Mouse (Mus musculus) intestine, embryonic 15.5 days (tissue): ENCODE results near the gene Ints7. TPM values are rescaled to one million over a fixed set of nuclear protein-coding genes. Genes with fewer than 3 reads are reported as not detected.

ENCODE experiments used
- ATAC-seq: fragments of 200-750 bp; cut with Nextera tagmentation; 2 replicates; pipeline ENCODE4 v1.8.0; 2017; ENCODE audit warnings: moderate TSS enrichment, moderate library complexity
- H3K27ac ChIP-seq: fragments of 300-500 bp; sonication (generic); 2 replicates; pipeline ENCODE4 v1.5.1; 2015; ENCODE audit warnings: mild to moderate bottlenecking, inconsistent platforms
- H3K27me3 ChIP-seq: fragments of 300-500 bp; sonication (generic); replicated peaks from 2 replicates; pipeline ENCODE4 v1.6.1; 2015; ENCODE audit warnings: inconsistent platforms
- H3K36me3 ChIP-seq: fragments of 300-500 bp; sonication (generic); 2 replicates; pipeline ENCODE4 v1.6.1; 2015; ENCODE audit warnings: inconsistent platforms
- H3K4me1 ChIP-seq: fragments of 300-500 bp; sonication (generic); replicated peaks from 2 replicates; pipeline ENCODE4 v1.6.1; 2015; ENCODE audit warnings: inconsistent platforms
- H3K4me2 ChIP-seq: fragments of 300-500 bp; sonication (generic); replicated peaks from 2 replicates; pipeline ENCODE4 v1.6.1; 2015; ENCODE audit warnings: mild to moderate bottlenecking, inconsistent platforms
- H3K4me3 ChIP-seq: fragments of 300-500 bp; sonication (generic); replicated peaks from 2 replicates; pipeline ENCODE4 v1.5.1; 2015; ENCODE audit warnings: inconsistent platforms
- H3K9ac ChIP-seq: fragments of 300-500 bp; sonication (generic); 2 replicates; pipeline ENCODE4 v1.6.1; 2015; ENCODE audit warnings: inconsistent platforms
- H3K9me3 ChIP-seq: fragments of 300-500 bp; sonication (generic); 2 replicates; pipeline ENCODE4 v1.6.1; 2016; ENCODE audit warnings: inconsistent platforms
- WGBS: fragments of 180-500 bp; shearing (Covaris S2); methylation state at CpG from one replicate; pipeline ENCODE4 v1.1.7; 2015; 5-methylcytosine and 5-hydroxymethylcytosine counted together
- polyA plus RNA-seq: library from polyadenylated mRNA; unstranded; fragments of >200 nt; fragmentation: Nextera tagmentation; extraction: Ambion mirVana; gene quantifications from 2 replicates; pipeline ENCODE4 v1.2.1, GENCODE M21; 2015

Ints7 gene
- polyA plus RNA-seq, result 43.5 and 44.7 TPM in 2 replicates

GRCm38 (mm10) chr1:191575458-191576247 lies at the start of gene Ints7, which contains the start of gene Dtl:
Gene Ints7 (plus strand): TSS chr1:191575636.
Gene Dtl (minus strand): TSS chr1:191575544.
- Histone ChIP-seq H3K27me3 (no peaks in the 10 kb centered on the region), H3K36me3 (no peaks in the 10 kb centered on the region), H3K27ac (peak within 1 kb of the TSS; percentile 95), H3K9ac (peak within 1 kb of the TSS; percentile 75), H3K4me3 (peak within 1 kb of the TSS; percentile 91), H3K4me2 (peak within 1 kb of the TSS; percentile 71), H3K4me1 (peaks cover 14% of the 10 kb centered on the region; the same call in 1 of the 2 replicates), H3K9me3 (no peaks in the 10 kb centered on the region)
- WGBS, result under 1% methylated on average over 69 of the region's 70 CpGs
- ATAC-seq, result peak; percentile 99

GRCm38 (mm10) chr1:191527089-191527488 lies 48.3 kb upstream of the Ints7 start:
- no peak overlapping the region for H3K27ac ChIP-seq
- 59% methylated on average over 3 of the region's 3 CpGs for WGBS
- no peak for ATAC-seq

DNA sequence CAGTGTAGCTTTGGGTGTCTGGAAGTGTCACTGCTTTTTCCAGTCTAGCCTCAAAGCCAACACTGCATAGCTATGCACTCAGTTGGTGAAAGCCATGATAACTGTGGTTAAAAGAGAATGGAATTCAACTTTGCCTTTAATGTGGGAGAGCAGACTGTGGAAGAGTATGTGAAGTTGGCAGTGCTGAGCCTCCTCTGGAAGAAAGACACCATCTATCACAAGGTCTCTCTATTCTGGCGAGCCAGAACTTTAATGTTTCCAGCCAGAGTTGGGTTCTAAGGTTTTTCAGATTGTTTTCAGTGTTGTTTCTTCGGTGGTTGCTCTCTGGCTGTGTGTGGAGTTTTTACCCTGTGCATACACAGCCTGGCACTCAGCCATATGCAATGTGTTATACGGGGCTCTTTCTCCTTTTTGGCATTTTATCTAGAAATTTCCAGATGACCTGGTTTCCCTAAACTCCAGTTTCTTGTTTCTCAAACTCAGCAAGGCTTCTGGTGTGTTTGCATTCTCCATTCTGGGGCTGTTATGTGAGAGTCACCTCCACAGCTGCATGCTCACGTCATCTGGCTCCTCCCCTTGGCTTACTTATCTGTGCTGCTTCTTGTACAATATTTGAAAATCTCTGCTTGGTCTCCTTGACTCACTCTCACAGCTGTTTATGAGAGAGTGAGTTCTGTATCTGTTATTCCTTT lies 47.4 kb upstream of the Ints7 start:
- Histone ChIP-seq H3K27ac (no peak overlapping the region; the same call in 1 of the 2 replicates), H3K36me3 (no peaks in the 10 kb centered on the region), H3K9me3 (no peaks in the 10 kb centered on the region), H3K4me3 (no peak overlapping the region), H3K4me2 (no peak overlapping the region), H3K9ac (no peak overlapping the region), H3K4me1 (0 out of 2 replicates have a peak, but pooled peaks cover 4% of the 10 kb centered on the region), H3K27me3 (no peaks in the 10 kb centered on the region)
- ATAC-seq, result no peak
- WGBS, result 30% methylated on average over 4 of the region's 4 CpGs

More at GRCm38 (mm10) chr1:191527089-191527488, 48.3 kb upstream of the Ints7 start:
- 0 out of 2 replicates have a peak, but pooled peaks cover 4% of the 10 kb centered on the region for H3K4me1 ChIP-seq
- no peak overlapping the region for H3K4me3 ChIP-seq
- no peaks in the 10 kb centered on the region for H3K36me3 ChIP-seq
- H3K9ac ChIP-seq, result no peak overlapping the region
- no peak overlapping the region for H3K4me2 ChIP-seq
- no peaks in the 10 kb centered on the region for H3K27me3 ChIP-seq
- no peaks in the 10 kb centered on the region for H3K9me3 ChIP-seq

GRCm38 (mm10) chr1:191529406-191529805 lies 46.0 kb upstream of the Ints7 start:
- 72% methylated on average over 2 of the region's 2 CpGs for WGBS
- Histone ChIP-seq H3K4me2 (no peak overlapping the region), H3K36me3 (no peaks in the 10 kb centered on the region), H3K27ac (no peak overlapping the region), H3K9ac (no peak overlapping the region), H3K4me1 (0 out of 2 replicates have a peak, but pooled peaks cover 4% of the 10 kb centered on the region), H3K27me3 (no peaks in the 10 kb centered on the region), H3K9me3 (no peaks in the 10 kb centered on the region), H3K4me3 (no peak overlapping the region)
- ATAC-seq, result no peak

GRCm38 (mm10) chr1:191531023-191531422 lies 44.4 kb upstream of the Ints7 start:
- Histone ChIP-seq H3K9me3 (no peaks in the 10 kb centered on the region), H3K9ac (no peak overlapping the region), H3K27ac (no peak overlapping the region), H3K4me1 (0 out of 2 replicates have a peak, but pooled peaks cover 4% of the 10 kb centered on the region), H3K36me3 (0 out of 2 replicates have a peak, but pooled peaks cover 1% of the 10 kb centered on the region), H3K27me3 (no peaks in the 10 kb centered on the region), H3K4me3 (no peak overlapping the region), H3K4me2 (no peak overlapping the region)
- 24% methylated on average over 1 of the region's 1 CpGs for WGBS
- ATAC-seq, result no peak

DNA sequence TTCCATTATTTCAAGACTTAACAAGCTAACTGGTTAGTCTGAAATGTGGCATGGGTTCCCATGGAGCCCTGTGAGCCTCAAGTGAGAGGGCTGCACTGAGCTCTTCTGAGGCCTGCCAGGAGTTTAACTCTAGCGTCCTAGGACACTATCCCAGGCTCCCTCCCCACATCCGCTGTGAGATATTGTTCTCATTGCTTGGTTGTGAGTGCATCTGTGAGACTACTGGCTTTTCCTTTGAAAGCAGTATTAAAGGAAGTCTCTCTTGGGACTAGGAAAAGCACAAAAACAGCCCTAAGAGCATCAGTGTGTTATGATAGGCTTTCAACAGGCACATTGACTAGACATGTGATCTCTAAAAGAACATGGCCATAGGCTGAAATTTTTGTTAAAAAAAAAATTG lies 40.5 kb upstream of the Ints7 start:
- H3K27me3 ChIP-seq, result no peaks in the 10 kb centered on the region

GRCm38 (mm10) chr1:191540300-191540699 lies 35.1 kb upstream of the Ints7 start:
- no peak overlapping the region for H3K27ac ChIP-seq
- no peaks in the 10 kb centered on the region for H3K9me3 ChIP-seq
- H3K27me3 ChIP-seq, result no peaks in the 10 kb centered on the region
- no peaks in the 10 kb centered on the region for H3K4me1 ChIP-seq
- 66% methylated on average over 2 of the region's 2 CpGs for WGBS
- no peak overlapping the region for H3K4me2 ChIP-seq
- H3K4me3 ChIP-seq, result no peak overlapping the region
- H3K9ac ChIP-seq, result no peak overlapping the region
- ATAC-seq, result no peak
- H3K36me3 ChIP-seq, result 0 out of 2 replicates have a peak, but pooled peaks cover 3% of the 10 kb centered on the region

More for the DNA sequence above, 40.5 kb upstream of the Ints7 start:
- Histone ChIP-seq H3K36me3 (0 out of 2 replicates have a peak, but pooled peaks cover 3% of the 10 kb centered on the region), H3K9me3 (no peaks in the 10 kb centered on the region), H3K4me3 (no peak overlapping the region), H3K4me2 (no peak overlapping the region), H3K27ac (no peak overlapping the region), H3K4me1 (no peaks in the 10 kb centered on the region), H3K9ac (no peak overlapping the region)
- 81% methylated on average over 2 of the region's 2 CpGs for WGBS
- ATAC-seq, result no peak

GRCm38 (mm10) chr1:191541014-191541413 lies 34.4 kb upstream of the Ints7 start:
- ATAC-seq, result no peak
- no peaks in the 10 kb centered on the region for H3K4me1 ChIP-seq
- H3K4me3 ChIP-seq, result no peak overlapping the region
- 0 out of 2 replicates have a peak, but pooled peaks cover 4% of the 10 kb centered on the region for H3K36me3 ChIP-seq
- WGBS, result 82% methylated on average over 9 of the region's 9 CpGs
- H3K4me2 ChIP-seq, result no peak overlapping the region
- no peak overlapping the region for H3K27ac ChIP-seq
- no peaks in the 10 kb centered on the region for H3K27me3 ChIP-seq
- no peaks in the 10 kb centered on the region for H3K9me3 ChIP-seq
- no peak overlapping the region for H3K9ac ChIP-seq

GRCm38 (mm10) chr1:191541619-191542018 lies 33.8 kb upstream of the Ints7 start:
- no peak overlapping the region for H3K9ac ChIP-seq
- no peak overlapping the region for H3K4me2 ChIP-seq
- H3K27ac ChIP-seq, result no peak overlapping the region
- 0 out of 2 replicates have a peak, but pooled peaks cover 3% of the 10 kb centered on the region for H3K36me3 ChIP-seq
- H3K4me1 ChIP-seq, result no peaks in the 10 kb centered on the region
- H3K27me3 ChIP-seq, result no peaks in the 10 kb centered on the region
- no peak for ATAC-seq
- no peak overlapping the region for H3K4me3 ChIP-seq
- H3K9me3 ChIP-seq, result no peaks in the 10 kb centered on the region
- 76% methylated on average over 4 of the region's 4 CpGs for WGBS

DNA sequence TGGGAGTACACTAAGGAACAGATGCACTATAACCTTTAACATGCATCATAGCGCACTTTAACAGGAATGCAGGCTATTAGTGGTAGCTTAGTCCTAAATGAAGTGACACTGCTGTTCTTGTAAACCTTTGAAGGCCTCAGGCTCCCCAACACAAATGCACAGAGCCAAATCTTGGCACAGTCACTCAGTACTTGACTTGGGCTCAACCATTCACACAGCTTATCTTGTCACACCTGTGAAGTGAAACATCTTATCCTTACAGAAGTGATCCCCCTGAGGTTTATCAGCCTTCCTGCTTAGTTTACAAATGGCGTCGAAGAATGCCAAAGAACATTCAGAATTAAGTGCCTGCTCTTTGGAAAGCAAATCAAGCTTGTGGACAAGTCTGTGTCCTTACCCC lies 31.7 kb upstream of the Ints7 start:
- Histone ChIP-seq H3K27ac (no peak overlapping the region), H3K9ac (no peak overlapping the region), H3K9me3 (no peaks in the 10 kb centered on the region), H3K4me3 (no peak overlapping the region), H3K36me3 (0 out of 2 replicates have a peak, but pooled peaks cover 5% of the 10 kb centered on the region), H3K4me1 (no peaks in the 10 kb centered on the region), H3K27me3 (no peaks in the 10 kb centered on the region), H3K4me2 (no peak overlapping the region)
- ATAC-seq, result no peak
- 81% methylated on average over 3 of the region's 3 CpGs for WGBS

GRCm38 (mm10) chr1:191550786-191551185 lies 24.6 kb upstream of the Ints7 start:
- Histone ChIP-seq H3K27me3 (no peaks in the 10 kb centered on the region), H3K9ac (no peak overlapping the region), H3K4me1 (no peaks in the 10 kb centered on the region), H3K4me2 (no peak overlapping the region), H3K27ac (no peak overlapping the region), H3K9me3 (no peaks in the 10 kb centered on the region), H3K4me3 (no peak overlapping the region), H3K36me3 (peaks cover 18% of the 10 kb centered on the region)
- no peak for ATAC-seq
- WGBS, result 86% methylated on average over 4 of the region's 4 CpGs

- Histone ChIP-seq H3K4me2 (no peak overlapping the region), H3K27me3 (no peaks in the 10 kb centered on the region), H3K36me3 (peaks cover 23% of the 10 kb centered on the region; the same call in 1 of the 2 replicates), H3K4me3 (no peak overlapping the region), H3K9ac (no peak overlapping the region), H3K27ac (no peak overlapping the region), H3K4me1 (no peaks in the 10 kb centered on the region), H3K9me3 (no peaks in the 10 kb centered on the region)
- WGBS, result 74% methylated on average over 8 of the region's 8 CpGs
- ATAC-seq, result no peak; the same call in 1 of the 2 replicates
Measured at GRCm38 (mm10) chr1:191557109-191557508, 18.3 kb upstream of the Ints7 start.
